ENCODE assay signal across 22 mouse cellular contexts in the genomic region with DNA sequence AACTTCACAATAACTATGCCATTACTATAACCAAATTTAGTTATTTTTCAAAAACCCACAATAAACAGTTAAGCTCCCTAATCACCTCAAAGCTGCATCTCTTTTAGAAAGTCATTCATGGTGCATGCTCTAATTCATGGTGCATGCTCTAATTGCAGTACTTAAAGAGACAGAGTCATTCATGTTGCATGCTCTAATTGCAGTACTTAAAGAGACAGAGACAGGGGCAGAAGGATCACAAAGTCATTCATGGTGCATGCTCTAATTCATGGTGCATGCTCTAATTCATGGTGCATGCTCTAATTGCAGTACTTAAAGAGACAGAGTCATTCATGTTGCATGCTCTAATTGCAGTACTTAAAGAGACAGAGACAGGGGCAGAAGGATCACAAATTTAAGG. TPM values are rescaled to one million over a fixed set of nuclear protein-coding genes. Genes with fewer than 3 reads are reported as not detected.
A peak's percentile ranks its signal among the peaks of the same experiment; 100 is the strongest.
DNase-seq lines count a peak whose midpoint lies in the region; ATAC-seq and TF ChIP-seq lines count a peak whose summit lies in the region.
"Not testable (repeated sequence)": the region's sequence is repeated elsewhere in the genome, so short reads cannot be mapped to it uniquely, and the experiment has no call there.
"Had no signal": no experiment of that assay in that cellular context is flagged by ENCODE, and none has a peak within 500 bp of the region (broad histone marks: within the 10 kb centered on the region; RNA-seq: fewer than 3 reads in every experiment).

No protein-coding gene starts in this region.

- H3K27me3 ChIP-seq in forebrain, embryonic 12.5 days; forebrain, embryonic 14.5 days (replicated peaks; ENCODE audit: control insufficient read depth, insufficient read depth, low read length); forebrain, embryonic 16.5 days (replicated peaks; ENCODE audit: control insufficient read depth, insufficient read depth, low read length): not testable (repeated sequence)

- H3K27ac ChIP-seq in forebrain, embryonic 12.5 days; forebrain, embryonic 14.5 days (ENCODE audit: low read depth, low read length); forebrain, embryonic 16.5 days (ENCODE audit: low read length): not testable (repeated sequence)
- H3K27ac ChIP-seq in layer of hippocampus, adult 2 months, result peak overlapping the region; percentile 24; the same call in 1 of the 2 replicates

- not testable (repeated sequence) for TF ChIP-seq CTCF in brain, embryonic 14.5 days (IDR thresholded peaks at IDR 0.05; ENCODE audit: borderline replicate concordance, extremely low read depth, insufficient read depth, insufficient read length); layer of hippocampus, adult 2 months (conservative IDR thresholded peaks at IDR 0.05)

- not testable (repeated sequence) for TF ChIP-seq POLR2A in brain, embryonic 14.5 days (IDR thresholded peaks at IDR 0.05; ENCODE audit: borderline replicate concordance, extremely low read depth, insufficient read depth, insufficient read length, poor library complexity, severe bottlenecking)

- not testable (repeated sequence) for H3K9ac ChIP-seq in forebrain, embryonic 12.5 days; forebrain, embryonic 14.5 days (ENCODE audit: low read length); forebrain, embryonic 16.5 days (replicated peaks; ENCODE audit: low read depth, low read length)

- not testable (repeated sequence) for H3K4me3 ChIP-seq in forebrain, embryonic 12.5 days (replicated peaks); forebrain, embryonic 14.5 days (ENCODE audit: low read depth, low read length); forebrain, embryonic 16.5 days (replicated peaks; ENCODE audit: low read length); layer of hippocampus, adult 2 months

- DNase-seq in brain, embryonic 14.5 days (ENCODE audit: low read depth), result peak; percentile 36
- DNase-seq in forebrain, embryonic 14.5 days (ENCODE audit: low spot score); layer of hippocampus, adult 2 months (ENCODE audit: low spot score in 2 of 2): not testable (repeated sequence)
- DNase-seq in retina, embryonic 14.5 days (ENCODE audit: low spot score), result peak; percentile 22

- H3K4me1 ChIP-seq in forebrain, embryonic 12.5 days; forebrain, embryonic 14.5 days (ENCODE audit: control insufficient read depth, insufficient read depth, low read length); forebrain, embryonic 16.5 days (replicated peaks; ENCODE audit: control insufficient read depth, insufficient read depth, low read length): not testable (repeated sequence)

- peak; percentile 17; the same call in 1 of the 2 replicates for ATAC-seq in forebrain, embryonic 12.5 days (ENCODE audit: low FRiP score)
- ATAC-seq in forebrain, embryonic 14.5 days, result peak; percentile 66
- peak; percentile 36; the same call in 1 of the 2 replicates for ATAC-seq in forebrain, embryonic 16.5 days

- H3K36me3 ChIP-seq in forebrain, embryonic 12.5 days (replicated peaks); forebrain, embryonic 14.5 days (ENCODE audit: control insufficient read depth, insufficient read depth, low read length); forebrain, embryonic 16.5 days (ENCODE audit: control insufficient read depth, insufficient read depth): not testable (repeated sequence)

- H3K4me2 ChIP-seq in forebrain, embryonic 12.5 days; forebrain, embryonic 14.5 days (ENCODE audit: low read length); forebrain, embryonic 16.5 days (ENCODE audit: low read length): not testable (repeated sequence)

- not testable (repeated sequence) for H3K9me3 ChIP-seq in forebrain, embryonic 12.5 days; forebrain, embryonic 14.5 days (replicated peaks; ENCODE audit: control insufficient read depth, low read length); forebrain, embryonic 16.5 days (ENCODE audit: control insufficient read depth, low read length)

RNA-seq across cellular contexts. Expression of a gene that starts 19.3 kb away (rescaled TPM):
- polyA plus RNA-seq in brain, embryonic 14.5 days (2012; rRNA removed), result 0.21 and 0.32 TPM in 2 replicates
- polyA plus RNA-seq in forebrain, embryonic 12.5 days (2016; fragmentation: Nextera tagmentation; extraction: Ambion mirVana), result 0.33 and 0.42 TPM in 2 replicates
- 0.26 and 0.33 TPM in 2 replicates for polyA plus RNA-seq in forebrain, embryonic 14.5 days (2014; fragmentation: Nextera tagmentation; extraction: Ambion mirVana)
- polyA plus RNA-seq in forebrain, embryonic 16.5 days (2015; fragmentation: Nextera tagmentation; extraction: Ambion mirVana), result 0.25 and 0.80 TPM in 2 replicates
- 1 to 10 TPM; 1.4 to 1.6 TPM for total RNA-seq in layer of hippocampus, adult 2 months (2021)
- total RNA-seq: adrenal gland, adult 18-20 months; adrenal gland, postnatal 14 days; adrenal gland, postnatal 36 days; CH12.LX; G1E had no signal
- polyA plus RNA-seq: activated CD4-positive, CD25-positive, alpha-beta regulatory T cell, adult 4 months; CD4-positive, CD25-positive, alpha-beta regulatory T cell, adult 4 months; erythroblast, embryonic 14.5 days; Patski had no signal

RNA-seq across cellular contexts. Expression of a gene that starts 31.2 kb away (rescaled TPM):
- 0.48 and 1.1 TPM in 2 replicates for polyA plus RNA-seq in brain, embryonic 14.5 days (2012; rRNA removed)
- polyA plus RNA-seq in forebrain, embryonic 12.5 days (2016; fragmentation: Nextera tagmentation; extraction: Ambion mirVana), result not detected in 2 replicates
- not detected in 2 replicates for polyA plus RNA-seq in forebrain, embryonic 14.5 days (2014; fragmentation: Nextera tagmentation; extraction: Ambion mirVana)
- not detected in 2 replicates for polyA plus RNA-seq in forebrain, embryonic 16.5 days (2015; fragmentation: Nextera tagmentation; extraction: Ambion mirVana)
- total RNA-seq in layer of hippocampus, adult 2 months (2021), result 1 to 10 TPM in 1 of 2 experiments, not detected in 1; 1.0 TPM
- total RNA-seq: adrenal gland, adult 18-20 months; adrenal gland, adult 8-10 months; adrenal gland, postnatal 14 days; adrenal gland, postnatal 36 days; common myeloid progenitor, adult 5-6 weeks; G1E had no signal
- polyA plus RNA-seq: activated CD4-positive, CD25-positive, alpha-beta regulatory T cell, adult 4 months; CD4-positive, CD25-positive, alpha-beta regulatory T cell, adult 4 months; embryonic facial prominence, embryonic 11.5 days; embryonic facial prominence, embryonic 13.5 days; embryonic facial prominence, embryonic 15.5 days; erythroblast, embryonic 14.5 days; forebrain, embryonic 10.5 days; frontal cortex, adult 2 months; G1E had no signal
